Mouse (Mus musculus) brain, adult 10 weeks (tissue): ENCODE results near the gene Tap1. TPM values are rescaled to one million over a fixed set of nuclear protein-coding genes. Genes with fewer than 3 reads are reported as not detected.

ENCODE experiments used
- polyA plus RNA-seq: library from polyadenylated mRNA; stranded (reverse); fragments of 350-450 nt; fragmentation: Illumina TruSeq; extraction: RNeasy Lipid Tissue Mini Kit (QIAGEN cat#74804); gene quantifications from one replicate; pipeline ENCODE4 v1.2.3, GENCODE M21; 2015; ENCODE audit warnings: low read depth, low replicate concordance

The Tap1 gene
- 2.1 TPM for polyA plus RNA-seq

GRCm38 (mm10) chr17:34187261-34187916 is at the start of gene Tap1, which contains the start of gene Psmb9:
Tap1 (plus strand) TSS chr17:34187553.
Psmb9 (minus strand) TSS chr17:34187764.

GRCm38 (mm10) chr17:34143033-34143432 is 44.3 kb upstream of the Tap1 start, which contains the start of gene H2-DMb2:
H2-DMb2 (plus strand) TSS chr17:34143307.

GRCm38 (mm10) chr17:34152923-34153322 is 34.4 kb upstream of the Tap1 start, which contains the start of gene H2-DMb1:
H2-DMb1 (plus strand) TSS chr17:34153072.

GRCm38 (mm10) chr17:34196941-34197894 is 9.9 kb downstream of the Tap1 start, which contains the start of gene Psmb8:
Psmb8 (plus strand) TSS chr17:34197721.

GRCm38 (mm10) chr17:34203444-34203843 is 16.1 kb downstream of the Tap1 start, which contains the start of gene Tap2:
Tap2 (plus strand) TSS chr17:34203527.

GRCm38 (mm10) chr17:34238706-34239105 is 51.4 kb downstream of the Tap1 start, which contains the start of gene H2-Ob:
H2-Ob (plus strand) TSS chr17:34238903.

Other genes with a start within 250 kb of the Tap1 start
- gene Pfdn6, start 247.2 kb upstream of the Tap1 start, polyA plus RNA-seq = 145 TPM
- gene Wdr46, start 246.9 kb upstream of the Tap1 start, polyA plus RNA-seq = 10.6 TPM
- gene B3galt4, start 236.1 kb upstream of the Tap1 start, polyA plus RNA-seq = 6.7 TPM
- gene Vps52, start 231.7 kb upstream of the Tap1 start, polyA plus RNA-seq = 65.0 TPM
- gene Rps18, start 231.6 kb upstream of the Tap1 start, polyA plus RNA-seq = 1,085 TPM
- 54.0 TPM for gene H2-K1, start 187.2 kb upstream of the Tap1 start, polyA plus RNA-seq
- gene Ring1, start 162.9 kb upstream of the Tap1 start, polyA plus RNA-seq = 43.2 TPM
- gene H2-Ke6, start 159.5 kb upstream of the Tap1 start, polyA plus RNA-seq = 71.2 TPM
- gene Slc39a7, start 155.9 kb upstream of the Tap1 start, polyA plus RNA-seq = 90.9 TPM
- gene Rxrb, start 155.7 kb upstream of the Tap1 start, polyA plus RNA-seq = 71.9 TPM
- 8.4 TPM for gene Col11a2, start 148.1 kb upstream of the Tap1 start, polyA plus RNA-seq
- 1.2 TPM for gene H2-Oa, start 95.2 kb upstream of the Tap1 start, polyA plus RNA-seq
- 15.6 TPM for gene H2-DMa, start 68.0 kb upstream of the Tap1 start, polyA plus RNA-seq
- gene Brd2, start 64.9 kb upstream of the Tap1 start, polyA plus RNA-seq = 127 TPM
- gene H2-DMb2, start 44.2 kb upstream of the Tap1 start, polyA plus RNA-seq = 0.57 TPM
- 2.6 TPM for gene H2-DMb1, start 34.5 kb upstream of the Tap1 start, polyA plus RNA-seq
- 3.4 TPM for gene Psmb9, start 211 bp downstream of the Tap1 start, polyA plus RNA-seq
- gene Psmb8, start 10.2 kb downstream of the Tap1 start, polyA plus RNA-seq = 7.5 TPM
- 5.0 TPM for gene Tap2, start 16.0 kb downstream of the Tap1 start, polyA plus RNA-seq
- gene H2-Ob, start 51.4 kb downstream of the Tap1 start, polyA plus RNA-seq = 1.2 TPM
- 3.8 TPM for gene H2-Ab1, start 70.1 kb downstream of the Tap1 start, polyA plus RNA-seq
- gene H2-Aa, start 100.3 kb downstream of the Tap1 start, polyA plus RNA-seq = 4.1 TPM
- 4.5 TPM for gene H2-Eb1, start 118.3 kb downstream of the Tap1 start, polyA plus RNA-seq
- 0.12 TPM for gene H2-Eb2, start 138.1 kb downstream of the Tap1 start, polyA plus RNA-seq
- not detected for gene Btnl2, start 167.3 kb downstream of the Tap1 start, polyA plus RNA-seq
- not detected for gene Btnl1, start 189.6 kb downstream of the Tap1 start, polyA plus RNA-seq
- gene BC051142, start 211.3 kb downstream of the Tap1 start, polyA plus RNA-seq = 4.6 TPM